Mouse (Mus musculus) liver, embryonic 16.5 days (tissue): ENCODE data around the gene Foxp1. TPM values are rescaled to one million over a fixed set of nuclear protein-coding genes. Genes with fewer than 3 reads are reported as not detected.

Experiments used
- ATAC-seq: fragments of 200-750 bp; cut with Nextera tagmentation; 2 replicates; pipeline ENCODE4 v1.8.0; 2017; ENCODE audit warnings: low read depth, mild to moderate bottlenecking, moderate number of reproducible peaks, moderate library complexity
- H3K27ac ChIP-seq: fragments of 300-500 bp; sonication (generic); 2 replicates; pipeline ENCODE4 v1.5.1; 2014; ENCODE audit warnings: mild to moderate bottlenecking, low read length
- H3K27me3 ChIP-seq: fragments of 300-500 bp; sonication (generic); 2 replicates; pipeline ENCODE4 v1.6.1; 2014; ENCODE audit warnings: low read depth, low read length, mixed read lengths; ENCODE audit not compliant: control insufficient read depth, insufficient read depth
- H3K36me3 ChIP-seq: fragments of 300-500 bp; sonication (generic); 2 replicates; pipeline ENCODE4 v1.6.1; 2014; ENCODE audit warnings: mild to moderate bottlenecking; ENCODE audit not compliant: control insufficient read depth, insufficient read depth
- H3K4me1 ChIP-seq: fragments of 300-500 bp; sonication (generic); 2 replicates; pipeline ENCODE4 v1.6.1; 2014; ENCODE audit warnings: low read depth, low read length, mixed read lengths; ENCODE audit not compliant: control insufficient read depth
- H3K4me2 ChIP-seq: fragments of 300-500 bp; sonication (generic); 2 replicates; pipeline ENCODE4 v1.6.1; 2014; ENCODE audit warnings: low read depth, low read length, mixed read lengths
- H3K4me3 ChIP-seq: fragments of 300-500 bp; sonication (generic); 2 replicates; pipeline ENCODE4 v1.5.1; 2014; ENCODE audit warnings: low read depth, mild to moderate bottlenecking, low read length
- H3K9ac ChIP-seq: fragments of 300-500 bp; sonication (generic); 2 replicates; pipeline ENCODE4 v1.6.1; 2014; ENCODE audit warnings: low read depth, low read length
- H3K9me3 ChIP-seq: fragments of 300-500 bp; sonication (generic); replicated peaks from 2 replicates; pipeline ENCODE4 v1.6.1; 2016; ENCODE audit warnings: low read length; ENCODE audit not compliant: control insufficient read depth
- WGBS: fragments of 180-500 bp; shearing (Covaris S2); extraction: QIAGEN DNeasy Blood & Tissue Kit; methylation state at CpG from one replicate; pipeline ENCODE4 v1.1.7; 2014; ENCODE audit not compliant: insufficient replicate concordance; 5-methylcytosine and 5-hydroxymethylcytosine counted together
- polyA plus RNA-seq: library from polyadenylated mRNA; unstranded; fragments of >200 nt; fragmentation: Nextera tagmentation; extraction: Ambion mirVana; gene quantifications from 2 replicates; pipeline ENCODE4 v1.2.1, GENCODE M21; 2015

Foxp1 gene
- polyA plus RNA-seq, 1 experiment from 2014 or later = 13.6 TPM

GRCm38 (mm10) chr6:99096105-99096775, 426.3 kb downstream of the Foxp1 start:
- peak; percentile 52 for ATAC-seq
- no peaks in the 10 kb centered on the region for H3K36me3 ChIP-seq
- H3K4me1 ChIP-seq = peaks cover 17% of the 10 kb centered on the region
- peak overlapping the region; percentile 49 for H3K4me2 ChIP-seq
- no peaks in the 10 kb centered on the region for H3K27me3 ChIP-seq
- H3K27ac ChIP-seq = peak overlapping the region; percentile 75
- 5% methylated on average over 12 of the region's 12 CpGs for WGBS
- H3K4me3 ChIP-seq = peak overlapping the region; percentile 54
- peak overlapping the region; percentile 61 for H3K9ac ChIP-seq
- H3K9me3 ChIP-seq = no peaks in the 10 kb centered on the region

- peak; percentile 54 for ATAC-seq
- no peaks in the 10 kb centered on the region for H3K36me3 ChIP-seq
- no peaks in the 10 kb centered on the region for H3K27me3 ChIP-seq
- H3K9me3 ChIP-seq = no peaks in the 10 kb centered on the region
- H3K4me3 ChIP-seq = peak overlapping the region; percentile 54
- H3K27ac ChIP-seq = peak overlapping the region; percentile 75
- H3K9ac ChIP-seq = peak overlapping the region; percentile 61
- H3K4me1 ChIP-seq = peaks cover 17% of the 10 kb centered on the region
- 4% methylated on average over 18 of the region's 18 CpGs for WGBS
- H3K4me2 ChIP-seq = peak overlapping the region; percentile 49
Measured at GRCm38 (mm10) chr6:99095185-99096104, 427.1 kb downstream of the Foxp1 start.

- peak; percentile 28; the same call in 1 of the 2 replicates for ATAC-seq
- WGBS = 9% methylated on average over 10 of the region's 10 CpGs
- Histone ChIP-seq H3K4me2 (peak overlapping the region; percentile 49), H3K36me3 (no peaks in the 10 kb centered on the region), H3K27ac (peak overlapping the region; percentile 55; the same call in 1 of the 2 replicates), H3K4me1 (peaks cover 17% of the 10 kb centered on the region), H3K27me3 (no peaks in the 10 kb centered on the region), H3K9ac (peak overlapping the region; percentile 13; the same call in 1 of the 2 replicates), H3K4me3 (peak overlapping the region; percentile 30), H3K9me3 (no peaks in the 10 kb centered on the region)
Measured at GRCm38 (mm10) chr6:99094339-99094989, 428.1 kb downstream of the Foxp1 start.

- H3K4me1 ChIP-seq = peaks cover 17% of the 10 kb centered on the region
- H3K27ac ChIP-seq = no peak overlapping the region
- no peak for ATAC-seq
- no peak overlapping the region for H3K9ac ChIP-seq
- peak overlapping the region; percentile 49; the same call in 1 of the 2 replicates for H3K4me2 ChIP-seq
- no peaks in the 10 kb centered on the region for H3K36me3 ChIP-seq
- 43% methylated on average over 2 of the region's 2 CpGs for WGBS
- no peak overlapping the region for H3K4me3 ChIP-seq
- H3K27me3 ChIP-seq = no peaks in the 10 kb centered on the region
- no peaks in the 10 kb centered on the region for H3K9me3 ChIP-seq
Measured at GRCm38 (mm10) chr6:99093856-99094255, 428.7 kb downstream of the Foxp1 start.

- H3K4me3 ChIP-seq = no peak overlapping the region
- peaks cover 17% of the 10 kb centered on the region for H3K4me1 ChIP-seq
- H3K9me3 ChIP-seq = no peaks in the 10 kb centered on the region
- H3K27me3 ChIP-seq = no peaks in the 10 kb centered on the region
- no peak overlapping the region for H3K4me2 ChIP-seq
- H3K36me3 ChIP-seq = no peaks in the 10 kb centered on the region
- H3K9ac ChIP-seq = no peak overlapping the region
- peak; percentile 28; the same call in 1 of the 2 replicates for ATAC-seq
- no peak overlapping the region for H3K27ac ChIP-seq
- WGBS = 63% methylated on average over 5 of the region's 5 CpGs
Measured at GRCm38 (mm10) chr6:99093208-99093607, 429.3 kb downstream of the Foxp1 start.

GRCm38 (mm10) chr6:99091799-99092198, 430.7 kb downstream of the Foxp1 start:
- Histone ChIP-seq H3K27me3 (no peaks in the 10 kb centered on the region), H3K4me2 (no peak overlapping the region), H3K4me3 (no peak overlapping the region), H3K4me1 (peaks cover 15% of the 10 kb centered on the region), H3K9ac (no peak overlapping the region), H3K36me3 (no peaks in the 10 kb centered on the region), H3K27ac (no peak overlapping the region), H3K9me3 (no peaks in the 10 kb centered on the region)
- WGBS = 65% methylated on average over 2 of the region's 2 CpGs
- no peak for ATAC-seq

- Histone ChIP-seq H3K36me3 (no peaks in the 10 kb centered on the region; the same call in 1 of the 2 replicates), H3K4me2 (no peak overlapping the region), H3K27ac (no peak overlapping the region), H3K4me3 (no peak overlapping the region), H3K27me3 (no peaks in the 10 kb centered on the region), H3K4me1 (no peaks in the 10 kb centered on the region; the same call in none of the 2 replicates), H3K9me3 (no peaks in the 10 kb centered on the region), H3K9ac (no peak overlapping the region)
- WGBS = 69% methylated on average over 7 of the region's 7 CpGs
- no peak for ATAC-seq
Measured at GRCm38 (mm10) chr6:99087598-99087997, 434.9 kb downstream of the Foxp1 start.

- Histone ChIP-seq H3K27me3 (no peaks in the 10 kb centered on the region), H3K4me2 (no peak overlapping the region), H3K9me3 (no peaks in the 10 kb centered on the region), H3K9ac (no peak overlapping the region), H3K27ac (no peak overlapping the region), H3K4me3 (no peak overlapping the region), H3K36me3 (no peaks in the 10 kb centered on the region; the same call in 1 of the 2 replicates), H3K4me1 (no peaks in the 10 kb centered on the region; the same call in 1 of the 2 replicates)
- 83% methylated on average over 4 of the region's 4 CpGs for WGBS
- no peak for ATAC-seq
Measured at GRCm38 (mm10) chr6:99084956-99085355, 437.6 kb downstream of the Foxp1 start.
